Mouse (Mus musculus) brain, adult 2 months (tissue): ENCODE measurements around the gene Pde10a.
"Not testable (repeated sequence)": the region's sequence is repeated elsewhere in the genome, so short reads cannot be mapped to it uniquely, and the experiment has no call there.

Experiments
- DNase-seq: peaks from one replicate; pipeline ENCODE4 v3.0.0; 2011; ENCODE audit warnings: low read depth, low spot score

The Pde10a gene

GRCm38 (mm10) chr17:8642356-8642755 is 117.2 kb downstream of the Pde10a start:
- no peak for DNase-seq

GRCm38 (mm10) chr17:8647372-8647871 is 122.2 kb downstream of the Pde10a start:
- peak; percentile 93 for DNase-seq

- peak; percentile 51 for DNase-seq
Observed at GRCm38 (mm10) chr17:8648310-8648709, 123.1 kb downstream of the Pde10a start.

- peak; percentile 61 for DNase-seq
Observed at GRCm38 (mm10) chr17:8652681-8653262, 127.6 kb downstream of the Pde10a start.

GRCm38 (mm10) chr17:8657661-8658060 is 132.5 kb downstream of the Pde10a start:
- no peak for DNase-seq

GRCm38 (mm10) chr17:8658751-8659454 is 133.7 kb downstream of the Pde10a start:
- DNase-seq = peak; percentile 49

- peak; percentile 66 for DNase-seq
Observed at GRCm38 (mm10) chr17:8666912-8667311, 141.7 kb downstream of the Pde10a start.

- peak; percentile 33 for DNase-seq
Observed at GRCm38 (mm10) chr17:8674651-8675050, 149.5 kb downstream of the Pde10a start.

- DNase-seq = peak; percentile 69
Observed at GRCm38 (mm10) chr17:8686356-8686755, 161.2 kb downstream of the Pde10a start.

GRCm38 (mm10) chr17:8688096-8688495 is 162.9 kb downstream of the Pde10a start:
- DNase-seq = no peak

GRCm38 (mm10) chr17:8698265-8698664 is 173.1 kb downstream of the Pde10a start:
- no peak for DNase-seq

- DNase-seq = no peak
Observed at GRCm38 (mm10) chr17:8698793-8699192, 173.6 kb downstream of the Pde10a start.

- DNase-seq = peak; percentile 21
Observed at GRCm38 (mm10) chr17:8701096-8701495, 175.9 kb downstream of the Pde10a start.

GRCm38 (mm10) chr17:8702503-8702902 is 177.3 kb downstream of the Pde10a start:
- DNase-seq = peak; percentile 94

- no peak for DNase-seq
Observed at GRCm38 (mm10) chr17:8708006-8708405, 182.8 kb downstream of the Pde10a start.

GRCm38 (mm10) chr17:8712734-8713133 is 187.6 kb downstream of the Pde10a start:
- not testable (repeated sequence) for DNase-seq

- no peak for DNase-seq
Observed at GRCm38 (mm10) chr17:8720961-8721360, 195.8 kb downstream of the Pde10a start.

GRCm38 (mm10) chr17:8724464-8724974 is 199.3 kb downstream of the Pde10a start:
- peak; percentile 91 for DNase-seq

GRCm38 (mm10) chr17:8728646-8729045 is 203.5 kb downstream of the Pde10a start:
- DNase-seq = no peak

- DNase-seq = peak; percentile 54
Observed at GRCm38 (mm10) chr17:8729808-8730207, 204.6 kb downstream of the Pde10a start.

GRCm38 (mm10) chr17:8731073-8731472 is 205.9 kb downstream of the Pde10a start:
- DNase-seq = peak; percentile 40

GRCm38 (mm10) chr17:8736259-8736658 is 211.1 kb downstream of the Pde10a start:
- peak; percentile 40 for DNase-seq

- DNase-seq = peak; percentile 50
Observed at GRCm38 (mm10) chr17:8742772-8743171, 217.6 kb downstream of the Pde10a start.
